Mouse (Mus musculus): ENCODE data around the gene Snrpa1. TPM values are rescaled to one million over a fixed set of nuclear protein-coding genes. Genes with fewer than 3 reads are reported as not detected.

Gene Snrpa1
- polyA plus RNA-seq (2014; fragmentation: Nextera tagmentation; extraction: Ambion mirVana) = 119 and 124 TPM in 2 replicates

- no peak within 1 kb of the TSS for H3K27ac ChIP-seq
- DNase-seq (ENCODE audit: low spot score) (no peak), ATAC-seq (ENCODE audit: low FRiP score) (no peak)
- no peaks in the 10 kb centered on the region for H3K27me3 ChIP-seq (ENCODE audit: control insufficient read depth, insufficient read depth, low read length)
- H3K4me3 ChIP-seq (replicated peaks; ENCODE audit: low read length) = peak within 1 kb of the TSS; percentile 80
- H3K4me1 ChIP-seq (replicated peaks; ENCODE audit: control insufficient read depth, insufficient read depth, low read length) = peaks cover 12% of the 10 kb centered on the region
- WGBS = 69% methylated on average over 1 of the region's 1 CpGs
- H3K9me3 ChIP-seq (ENCODE audit: control insufficient read depth, low read length) = no peaks in the 10 kb centered on the region
- peak within 1 kb of the TSS; percentile 84 for H3K4me2 ChIP-seq (replicated peaks)
- H3K36me3 ChIP-seq (replicated peaks; ENCODE audit: control insufficient read depth, insufficient read depth) = peaks cover 15% of the 10 kb centered on the region
- H3K9ac ChIP-seq = no peak within 1 kb of the TSS
Measured at GRCm38 (mm10) chr7:66058703-66059102, at the start of gene Snrpa1. Snrpa1 (plus strand) TSS chr7:66059003.

GRCm38 (mm10) chr7:66010518-66010917, 48.3 kb upstream of the Snrpa1 start:
- Histone ChIP-seq H3K9ac (no peak overlapping the region), H3K9me3 (ENCODE audit: control insufficient read depth, low read length) (no peaks in the 10 kb centered on the region), H3K4me3 (replicated peaks; ENCODE audit: low read length) (no peak overlapping the region), H3K27ac (no peak overlapping the region), H3K27me3 (ENCODE audit: control insufficient read depth, insufficient read depth, low read length) (no peaks in the 10 kb centered on the region), H3K36me3 (replicated peaks; ENCODE audit: control insufficient read depth, insufficient read depth) (no peaks in the 10 kb centered on the region), H3K4me1 (replicated peaks; ENCODE audit: control insufficient read depth, insufficient read depth, low read length) (no peaks in the 10 kb centered on the region), H3K4me2 (replicated peaks) (no peak overlapping the region)
- WGBS = 77% methylated on average over 6 of the region's 6 CpGs
- DNase-seq (ENCODE audit: low spot score) (no peak), ATAC-seq (ENCODE audit: low FRiP score) (no peak)

- ATAC-seq (ENCODE audit: low FRiP score) (peak; percentile 34; the same call in 1 of the 2 replicates), DNase-seq (ENCODE audit: low spot score) (no peak)
- Histone ChIP-seq H3K9me3 (ENCODE audit: control insufficient read depth, low read length) (no peaks in the 10 kb centered on the region), H3K4me3 (replicated peaks; ENCODE audit: low read length) (no peak overlapping the region), H3K27me3 (ENCODE audit: control insufficient read depth, insufficient read depth, low read length) (no peaks in the 10 kb centered on the region), H3K36me3 (replicated peaks; ENCODE audit: control insufficient read depth, insufficient read depth) (no peaks in the 10 kb centered on the region), H3K4me1 (replicated peaks; ENCODE audit: control insufficient read depth, insufficient read depth, low read length) (no peaks in the 10 kb centered on the region), H3K27ac (no peak overlapping the region), H3K4me2 (replicated peaks) (no peak overlapping the region), H3K9ac (no peak overlapping the region)
- WGBS = 87% methylated on average over 2 of the region's 2 CpGs
Measured at GRCm38 (mm10) chr7:66027747-66028146, 31.1 kb upstream of the Snrpa1 start.

- ATAC-seq (ENCODE audit: low FRiP score) = no peak
- H3K9ac ChIP-seq = no peak overlapping the region
Measured at GRCm38 (mm10) chr7:66028766-66029512, 29.9 kb upstream of the Snrpa1 start.

GRCm38 (mm10) chr7:66036809-66037208, 22.0 kb upstream of the Snrpa1 start:
- ATAC-seq (ENCODE audit: low FRiP score) (no peak), DNase-seq (ENCODE audit: low spot score) (no peak)
- Histone ChIP-seq H3K4me3 (replicated peaks; ENCODE audit: low read length) (no peak overlapping the region), H3K27me3 (ENCODE audit: control insufficient read depth, insufficient read depth, low read length) (no peaks in the 10 kb centered on the region), H3K4me1 (replicated peaks; ENCODE audit: control insufficient read depth, insufficient read depth, low read length) (no peaks in the 10 kb centered on the region), H3K36me3 (replicated peaks; ENCODE audit: control insufficient read depth, insufficient read depth) (no peaks in the 10 kb centered on the region), H3K27ac (no peak overlapping the region), H3K4me2 (replicated peaks) (no peak overlapping the region), H3K9me3 (ENCODE audit: control insufficient read depth, low read length) (no peaks in the 10 kb centered on the region), H3K9ac (no peak overlapping the region)
- WGBS = 78% methylated on average over 8 of the region's 8 CpGs

More at GRCm38 (mm10) chr7:66028766-66029512, 29.9 kb upstream of the Snrpa1 start:
- Histone ChIP-seq H3K4me1 (replicated peaks; ENCODE audit: control insufficient read depth, insufficient read depth, low read length) (no peaks in the 10 kb centered on the region), H3K4me3 (replicated peaks; ENCODE audit: low read length) (no peak overlapping the region), H3K27me3 (ENCODE audit: control insufficient read depth, insufficient read depth, low read length) (no peaks in the 10 kb centered on the region), H3K4me2 (replicated peaks) (no peak overlapping the region), H3K36me3 (replicated peaks; ENCODE audit: control insufficient read depth, insufficient read depth) (no peaks in the 10 kb centered on the region), H3K9me3 (ENCODE audit: control insufficient read depth, low read length) (no peaks in the 10 kb centered on the region), H3K27ac (no peak overlapping the region)
- 40% methylated on average over 6 of the region's 6 CpGs for WGBS
- no peak for DNase-seq (ENCODE audit: low spot score)

- 67% methylated on average over 3 of the region's 3 CpGs for WGBS
- ATAC-seq (ENCODE audit: low FRiP score) = no peak
- no peak for DNase-seq (ENCODE audit: low spot score)
- Histone ChIP-seq H3K36me3 (replicated peaks; ENCODE audit: control insufficient read depth, insufficient read depth) (no peaks in the 10 kb centered on the region), H3K9ac (no peak overlapping the region), H3K27ac (no peak overlapping the region), H3K4me3 (replicated peaks; ENCODE audit: low read length) (no peak overlapping the region), H3K4me2 (replicated peaks) (no peak overlapping the region), H3K4me1 (replicated peaks; ENCODE audit: control insufficient read depth, insufficient read depth, low read length) (no peaks in the 10 kb centered on the region), H3K27me3 (ENCODE audit: control insufficient read depth, insufficient read depth, low read length) (no peaks in the 10 kb centered on the region), H3K9me3 (ENCODE audit: control insufficient read depth, low read length) (no peaks in the 10 kb centered on the region)
Measured at GRCm38 (mm10) chr7:66038261-66038660, 20.5 kb upstream of the Snrpa1 start.

GRCm38 (mm10) chr7:66038730-66039129, 20.1 kb upstream of the Snrpa1 start:
- WGBS = 76% methylated on average over 11 of the region's 11 CpGs
- ATAC-seq (ENCODE audit: low FRiP score) (no peak), DNase-seq (ENCODE audit: low spot score) (no peak)
- H3K4me2 ChIP-seq (replicated peaks) = no peak overlapping the region
- no peak overlapping the region for H3K4me3 ChIP-seq (replicated peaks; ENCODE audit: low read length)
- H3K27me3 ChIP-seq (ENCODE audit: control insufficient read depth, insufficient read depth, low read length) = no peaks in the 10 kb centered on the region
- no peak overlapping the region for H3K27ac ChIP-seq
- H3K36me3 ChIP-seq (replicated peaks; ENCODE audit: control insufficient read depth, insufficient read depth) = no peaks in the 10 kb centered on the region
- no peaks in the 10 kb centered on the region for H3K4me1 ChIP-seq (replicated peaks; ENCODE audit: control insufficient read depth, insufficient read depth, low read length)
- H3K9me3 ChIP-seq (ENCODE audit: control insufficient read depth, low read length) = no peaks in the 10 kb centered on the region
- H3K9ac ChIP-seq = no peak overlapping the region

- 75% methylated on average over 18 of the region's 18 CpGs for WGBS
- H3K9ac ChIP-seq = no peak overlapping the region
- no peaks in the 10 kb centered on the region for H3K36me3 ChIP-seq (replicated peaks; ENCODE audit: control insufficient read depth, insufficient read depth)
- no peak overlapping the region for H3K4me3 ChIP-seq (replicated peaks; ENCODE audit: low read length)
- no peak overlapping the region for H3K27ac ChIP-seq
- H3K4me1 ChIP-seq (replicated peaks; ENCODE audit: control insufficient read depth, insufficient read depth, low read length) = peaks cover 8% of the 10 kb centered on the region; the same call in 1 of the 2 replicates
- no peak for DNase-seq (ENCODE audit: low spot score)
- H3K27me3 ChIP-seq (ENCODE audit: control insufficient read depth, insufficient read depth, low read length) = no peaks in the 10 kb centered on the region
- H3K9me3 ChIP-seq (ENCODE audit: control insufficient read depth, low read length) = no peaks in the 10 kb centered on the region
- H3K4me2 ChIP-seq (replicated peaks) = no peak overlapping the region
- ATAC-seq (ENCODE audit: low FRiP score) = no peak
Measured at GRCm38 (mm10) chr7:66040026-66040814, 18.6 kb upstream of the Snrpa1 start.

Measured in hindbrain, embryonic 14.5 days (tissue).